Mouse (Mus musculus) liver, embryonic 14.5 days (tissue): Measurements from ENCODE around the gene Sele. TPM values are rescaled to one million over a fixed set of nuclear protein-coding genes. Genes with fewer than 3 reads are reported as not detected.

Experiments
- ATAC-seq: fragments of 200-750 bp; cut with Nextera tagmentation; 2 replicates; pipeline ENCODE4 v1.8.0; 2017; ENCODE audit warnings: moderate number of reproducible peaks, mild to moderate bottlenecking, moderate library complexity; ENCODE audit not compliant: insufficient read depth
- DNase-seq, 3 experiments: peaks; one replicate each; pipeline ENCODE4 v3.0.0-alpha.2; 2012 to 2013; ENCODE audit warnings: low read depth in 3 of 3, low spot score in 3 of 3
- H3K27ac ChIP-seq: fragments of 300-500 bp; sonication (generic); 2 replicates; pipeline ENCODE4 v1.5.1; 2014; ENCODE audit warnings: moderate library complexity, mild to moderate bottlenecking, control low read depth, inconsistent platforms
- H3K27me3 ChIP-seq: fragments of 300-500 bp; sonication (generic); 2 replicates; pipeline ENCODE4 v1.6.1; 2014; ENCODE audit warnings: mild to moderate bottlenecking, low read length, moderate library complexity; ENCODE audit not compliant: control insufficient read depth, insufficient read depth
- H3K36me3 ChIP-seq: fragments of 300-500 bp; sonication (generic); replicated peaks from 2 replicates; pipeline ENCODE4 v1.6.1; 2014; ENCODE audit warnings: low read depth; ENCODE audit not compliant: control insufficient read depth, insufficient read depth
- H3K4me1 ChIP-seq, 2 experiments: fragments of 200-500 bp in 1 of 2; fragments of 300-500 bp in 1 of 2; sonication (generic) in 1 of 2; replicated peaks; 2 replicates each; pipeline ENCODE4 v1.6.1; 2012 to 2014; ENCODE audit warnings: antibody characterized with exemption in 1 of 2, inconsistent platforms in 1 of 2, low read length in 1 of 2; ENCODE audit not compliant: control insufficient read depth in 2 of 2, insufficient read depth in 2 of 2
- H3K4me2 ChIP-seq: fragments of 300-500 bp; sonication (generic); 2 replicates; pipeline ENCODE4 v1.6.1; 2014; ENCODE audit warnings: low read depth, mild to moderate bottlenecking, control low read depth, moderate library complexity
- H3K4me3 ChIP-seq, 2 experiments: fragments of 200-500 bp in 1 of 2; fragments of 300-500 bp in 1 of 2; sonication (generic) in 1 of 2; 2 replicates each; pipeline ENCODE4 v1.5.1; 2012 to 2014; ENCODE audit warnings: low read depth in 2 of 2, low read length in 2 of 2, mild to moderate bottlenecking in 2 of 2, control low read depth in 1 of 2, inconsistent platforms in 1 of 2, moderate library complexity in 1 of 2; ENCODE audit not compliant: insufficient read depth in 1 of 2
- H3K9ac ChIP-seq: fragments of 300-500 bp; sonication (generic); replicated peaks from 2 replicates; pipeline ENCODE4 v1.6.1; 2014; ENCODE audit warnings: mild to moderate bottlenecking, control low read depth, moderate library complexity
- H3K9me3 ChIP-seq: fragments of 300-500 bp; sonication (generic); 2 replicates; pipeline ENCODE4 v1.6.1; 2016; ENCODE audit warnings: low read length, mixed read lengths; ENCODE audit not compliant: control insufficient read depth
- CTCF ChIP-seq: IDR thresholded peaks from 2 replicates; pipeline ENCODE4 v1.5.1; 2016; ENCODE audit warnings: antibody characterized with exemption, low read depth, control low read depth
- EP300 ChIP-seq: IDR thresholded peaks from 2 replicates; pipeline ENCODE4 v1.6.1; 2016; ENCODE audit warnings: antibody characterized with exemption, low read depth
- WGBS: fragments of 180-500 bp; shearing (Covaris S2); extraction: QIAGEN DNeasy Blood & Tissue Kit; methylation state at CpG from one replicate; pipeline ENCODE4 v1.1.7; 2014; ENCODE audit not compliant: insufficient replicate concordance; 5-methylcytosine and 5-hydroxymethylcytosine counted together
- polyA plus RNA-seq, 2 experiments: library from polyadenylated mRNA; depleted of rRNA in 1 of 2; stranded (reverse) in 1 of 2; unstranded in 1 of 2; fragments of >200 nt; fragmentation: Nextera tagmentation in 1 of 2; extraction: Ambion mirVana in 1 of 2; gene quantifications; 2 replicates each; pipeline versions ENCODE4 v1.2.1 to v1.2.3; 2012 to 2014

Sele gene
- polyA plus RNA-seq, 2 experiments = 0.04 TPM; not detected in 1

GRCm38 (mm10) chr1:164096780-164097179 is 48.7 kb downstream of the Sele start:
- Histone ChIP-seq H3K4me3 (no peak overlapping the region), H3K27ac (no peak overlapping the region), H3K4me1 (no peaks in the 10 kb centered on the region), H3K27me3 (no peaks in the 10 kb centered on the region), H3K4me2 (no peak overlapping the region), H3K9me3 (no peaks in the 10 kb centered on the region), H3K36me3 (no peaks in the 10 kb centered on the region), H3K9ac (no peak overlapping the region)
- 38% methylated on average over 6 of the region's 6 CpGs for WGBS
- ATAC-seq (no peak), DNase-seq (no peak)
- TF ChIP-seq CTCF (no peak), EP300 (no peak)

- H3K27me3 ChIP-seq = no peaks in the 10 kb centered on the region
- no peaks in the 10 kb centered on the region for H3K36me3 ChIP-seq
- 58% methylated on average over 2 of the region's 2 CpGs for WGBS
- TF ChIP-seq EP300 (no peak), CTCF (no peak)
- H3K9me3 ChIP-seq = no peaks in the 10 kb centered on the region
- no peak for DNase-seq
- no peak overlapping the region for H3K4me2 ChIP-seq
- no peak for ATAC-seq
- H3K4me1 ChIP-seq = no peaks in the 10 kb centered on the region
- no peak overlapping the region for H3K27ac ChIP-seq
- H3K4me3 ChIP-seq = no peak overlapping the region
- no peak overlapping the region for H3K9ac ChIP-seq
Observed at GRCm38 (mm10) chr1:164097911-164098310, 49.9 kb downstream of the Sele start.

GRCm38 (mm10) chr1:164098372-164098771 is 50.3 kb downstream of the Sele start:
- Histone ChIP-seq H3K4me3 (no peak overlapping the region), H3K36me3 (no peaks in the 10 kb centered on the region), H3K27me3 (no peaks in the 10 kb centered on the region), H3K9ac (no peak overlapping the region), H3K9me3 (no peaks in the 10 kb centered on the region), H3K4me2 (no peak overlapping the region), H3K4me1 (no peaks in the 10 kb centered on the region), H3K27ac (no peak overlapping the region)
- WGBS = 28% methylated on average over 2 of the region's 2 CpGs
- no peak for ATAC-seq
- DNase-seq = no peak
- TF ChIP-seq CTCF = no peak
- TF ChIP-seq EP300 = no peak

Other genes starting within 250 kb of the Sele start
- 5.4 and 7.2 TPM in 2 replicates for gene Scyl3, start 119.1 kb upstream of the Sele start, polyA plus RNA-seq (2012; rRNA removed)
- 10.2 and 10.4 TPM in 2 replicates for gene Scyl3, start 119.1 kb upstream of the Sele start, polyA plus RNA-seq (2014; fragmentation: Nextera tagmentation; extraction: Ambion mirVana)
- gene BC055324, start 53.4 kb upstream of the Sele start, polyA plus RNA-seq (2012; rRNA removed) = 6.5 and 7.9 TPM in 2 replicates
- 10.0 and 10.8 TPM in 2 replicates for gene BC055324, start 53.4 kb upstream of the Sele start, polyA plus RNA-seq (2014; fragmentation: Nextera tagmentation; extraction: Ambion mirVana)
- 1.0 and 2.3 TPM in 2 replicates for gene Mettl18, start 53.3 kb upstream of the Sele start, polyA plus RNA-seq (2012; rRNA removed)
- 4.4 TPM in 2 replicates for gene Mettl18, start 53.3 kb upstream of the Sele start, polyA plus RNA-seq (2014; fragmentation: Nextera tagmentation; extraction: Ambion mirVana)
- gene Sell, start 13.7 kb downstream of the Sele start, polyA plus RNA-seq (2012; rRNA removed) = 2.1 and 3.0 TPM in 2 replicates
- gene Sell, start 13.7 kb downstream of the Sele start, polyA plus RNA-seq (2014; fragmentation: Nextera tagmentation; extraction: Ambion mirVana) = 4.4 and 8.0 TPM in 2 replicates
- 0.31 and 0.37 TPM in 2 replicates for gene Selp, start 67.0 kb downstream of the Sele start, polyA plus RNA-seq (2012; rRNA removed)
- 0.54 and 0.75 TPM in 2 replicates for gene Selp, start 67.0 kb downstream of the Sele start, polyA plus RNA-seq (2014; fragmentation: Nextera tagmentation; extraction: Ambion mirVana)
- gene F5, start 103.6 kb downstream of the Sele start, polyA plus RNA-seq (2012; rRNA removed) = 6.7 and 8.3 TPM in 2 replicates
- gene F5, start 103.6 kb downstream of the Sele start, polyA plus RNA-seq (2014; fragmentation: Nextera tagmentation; extraction: Ambion mirVana) = 11.6 and 11.9 TPM in 2 replicates
- gene Slc19a2, start 200.8 kb downstream of the Sele start, polyA plus RNA-seq (2012; rRNA removed) = 12.8 and 13.0 TPM in 2 replicates
- gene Slc19a2, start 200.8 kb downstream of the Sele start, polyA plus RNA-seq (2014; fragmentation: Nextera tagmentation; extraction: Ambion mirVana) = 19.6 and 19.8 TPM in 2 replicates
- 0.80 and 1.8 TPM in 2 replicates for gene Ccdc181, start 227.4 kb downstream of the Sele start, polyA plus RNA-seq (2012; rRNA removed)
- gene Ccdc181, start 227.4 kb downstream of the Sele start, polyA plus RNA-seq (2014; fragmentation: Nextera tagmentation; extraction: Ambion mirVana) = 2.3 and 3.7 TPM in 2 replicates